Mouse (Mus musculus): ENCODE data around the gene Tnfrsf1b. TPM values are rescaled to one million over a fixed set of nuclear protein-coding genes. Genes with fewer than 3 reads are reported as not detected.
A peak's percentile ranks its signal among the peaks of the same experiment; 100 is the strongest.
"Not testable (repeated sequence)": the region's sequence is repeated elsewhere in the genome, so short reads cannot be mapped to it uniquely, and the experiment has no call there.

Gene Tnfrsf1b
- total RNA-seq, 4 experiments from 2014 or later = 4.6 to 7.7 (median 5.3) TPM

DNA sequence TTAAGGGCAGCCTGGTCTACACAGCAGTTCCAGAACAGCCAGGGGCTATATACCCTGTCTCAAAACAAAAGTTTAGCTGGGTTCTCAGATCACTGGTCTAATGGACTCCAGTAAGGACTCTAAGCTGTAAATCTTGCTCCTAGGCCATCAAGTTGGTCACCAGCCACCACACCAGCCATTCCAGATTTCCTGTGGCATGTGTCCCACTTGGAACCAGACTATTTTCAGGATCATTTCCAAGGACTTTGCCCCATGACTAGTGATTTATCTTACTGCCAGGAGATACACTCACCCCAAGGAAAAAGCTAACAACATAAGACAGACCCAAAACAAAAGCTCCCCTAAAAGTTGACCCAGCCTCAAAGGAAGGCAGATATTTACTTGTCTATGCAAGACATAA is 54.0 kb downstream of the Tnfrsf1b start:
- DNase-seq (ENCODE audit: low spot score) = peak; percentile 60

DNA sequence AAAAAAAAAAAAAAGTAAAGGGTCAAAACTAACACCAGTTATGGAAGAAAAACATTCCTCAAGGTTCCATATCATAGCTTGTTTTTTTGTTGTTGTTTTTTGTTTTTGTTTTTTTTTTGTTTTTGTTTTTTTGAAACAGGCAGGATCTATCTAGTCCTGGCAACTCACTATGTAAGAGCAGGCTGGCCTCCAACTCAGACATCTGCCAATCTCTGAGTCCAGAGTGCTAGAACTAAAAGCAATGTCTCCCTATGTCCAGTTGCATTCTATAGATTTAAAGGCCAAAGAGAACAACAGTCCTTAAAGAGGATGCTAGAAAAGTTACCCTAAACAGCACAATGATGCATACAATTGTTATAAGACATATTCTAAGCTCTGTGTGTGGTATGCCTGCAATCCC is 58.1 kb downstream of the Tnfrsf1b start:
- no peak for DNase-seq (ENCODE audit: low spot score)

DNA sequence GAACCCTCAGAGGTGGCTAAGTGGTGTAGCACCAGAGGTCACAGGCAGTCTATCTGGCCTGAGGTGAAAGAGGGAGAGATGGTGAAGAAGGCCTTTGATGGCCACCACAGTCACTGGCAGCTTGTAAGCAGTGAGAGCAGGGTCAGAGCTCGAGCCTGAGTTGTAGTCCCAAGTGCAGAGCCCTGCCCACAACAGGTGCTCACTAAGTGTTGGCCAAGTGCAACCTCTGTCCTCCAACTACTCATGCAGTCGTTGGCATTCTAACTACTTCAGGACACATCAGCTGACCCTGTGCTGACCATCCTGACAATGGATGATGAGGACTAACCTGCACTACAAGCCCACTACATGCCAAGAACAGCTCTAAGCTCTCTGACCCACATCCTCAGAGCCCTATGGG is 59.1 kb downstream of the Tnfrsf1b start:
- no peak for DNase-seq (ENCODE audit: low spot score)

DNA sequence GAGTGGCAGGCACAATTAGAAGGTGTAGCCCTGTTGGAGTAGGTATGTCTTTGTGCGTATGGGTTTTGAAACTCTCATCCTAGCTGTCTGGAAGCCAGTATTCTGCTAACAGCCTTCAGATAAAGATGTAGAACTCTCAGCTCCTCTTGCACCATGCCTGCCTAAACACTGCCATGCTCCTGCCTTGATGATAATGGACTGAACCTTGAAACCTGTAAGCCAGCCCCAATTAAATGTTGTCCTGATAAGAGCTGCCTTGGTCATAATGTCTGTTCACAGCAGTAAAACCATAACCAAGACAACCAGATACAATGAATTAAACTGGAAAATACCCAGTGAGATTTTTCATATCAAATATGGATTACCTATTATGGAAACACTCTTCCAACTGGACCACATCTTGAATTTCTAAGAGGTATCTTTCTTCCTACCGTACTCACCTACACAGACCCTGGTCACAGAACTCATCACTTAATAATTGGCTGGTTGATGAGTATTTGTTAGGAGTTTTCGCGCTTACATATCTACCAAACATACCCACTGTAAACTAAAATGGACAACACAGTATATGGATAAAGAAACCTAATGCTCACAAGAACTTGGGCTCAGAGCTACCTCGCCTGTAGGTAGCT is 67.6 kb downstream of the Tnfrsf1b start:
- DNase-seq (ENCODE audit: low spot score) = no peak

DNA sequence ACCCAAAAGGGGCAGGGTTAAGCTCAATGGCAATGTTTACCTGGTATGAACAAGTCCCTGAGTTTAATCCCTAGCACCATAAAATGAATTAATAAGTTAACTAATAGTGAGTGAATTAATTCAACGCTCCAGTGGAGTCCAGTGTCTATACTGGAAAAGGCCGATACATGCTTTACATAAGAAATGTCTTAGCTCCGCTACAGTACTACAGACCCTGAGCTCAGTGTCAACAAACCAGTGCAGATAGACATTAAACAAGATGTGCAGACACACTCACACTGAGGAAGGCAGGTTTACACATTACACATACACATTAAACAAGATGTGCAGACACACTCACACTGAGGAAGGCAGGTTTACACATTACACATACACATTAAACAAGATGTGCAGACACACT is 81.1 kb downstream of the Tnfrsf1b start:
- DNase-seq (ENCODE audit: low spot score) = not testable (repeated sequence)

DNA sequence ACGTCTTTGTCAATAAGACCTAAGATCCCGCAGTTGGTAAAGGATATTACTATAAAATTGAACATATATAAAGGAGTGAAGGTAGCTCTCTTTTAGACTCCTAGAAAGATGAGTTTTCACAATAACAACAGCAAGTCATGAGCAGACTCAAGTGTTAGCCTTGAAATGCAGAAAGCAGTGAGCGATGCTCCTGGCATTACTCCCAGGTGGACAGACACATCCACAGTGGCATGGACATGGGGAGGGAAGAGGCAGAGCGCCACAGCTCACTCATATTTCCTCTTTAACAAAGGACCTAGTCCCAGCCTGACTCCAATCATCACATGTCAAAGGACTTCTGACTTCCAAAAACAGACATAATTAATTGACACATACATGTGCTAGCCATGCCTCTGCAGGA is 82.6 kb downstream of the Tnfrsf1b start:
- DNase-seq (ENCODE audit: low spot score) = no peak

Other genes with a start within 250 kb of the Tnfrsf1b start
- 10 to 100 TPM; 76.7 to 88.3 (median 79.4) TPM for gene Vps13d, start 51.9 kb downstream of the Tnfrsf1b start, total RNA-seq (2022)
- gene Tnfrsf8, start 68.3 kb upstream of the Tnfrsf1b start, total RNA-seq (2022) = under 1 TPM in 2 of 4 experiments, not detected in 2; 0.11 to 0.16 TPM